Mouse (Mus musculus): ENCODE results near the gene Slc25a39. TPM values are rescaled to one million over a fixed set of nuclear protein-coding genes. Genes with fewer than 3 reads are reported as not detected.
A peak's percentile ranks its signal among the peaks of the same experiment; 100 is the strongest.

The Slc25a39 gene
- total RNA-seq (2021): 10 to 100 TPM; 63.7 to 65.3 TPM

GRCm38 (mm10) chr11:102407834-102408215 is at the start of gene Slc25a39:
Gene Slc25a39, minus strand, starts transcription at chr11:102407946.
- DNase-seq (ENCODE audit: extremely low spot score in 1 of 2, low spot score in 1 of 2): no peak

GRCm38 (mm10) chr11:102455740-102456396 is 48.1 kb upstream of the Slc25a39 start:
- DNase-seq (ENCODE audit: extremely low spot score in 1 of 2, low spot score in 1 of 2): peak in 1 of 2 experiments; percentile 38

- DNase-seq (ENCODE audit: extremely low spot score in 1 of 2, low spot score in 1 of 2): no peak
Measured at GRCm38 (mm10) chr11:102453131-102453530, 45.4 kb upstream of the Slc25a39 start.

GRCm38 (mm10) chr11:102449043-102450008 is 41.6 kb upstream of the Slc25a39 start:
- DNase-seq (ENCODE audit: extremely low spot score in 1 of 2, low spot score in 1 of 2): no peak

GRCm38 (mm10) chr11:102448327-102448726 is 40.6 kb upstream of the Slc25a39 start:
- no peak for DNase-seq (ENCODE audit: extremely low spot score in 1 of 2, low spot score in 1 of 2)

- DNase-seq (ENCODE audit: extremely low spot score in 1 of 2, low spot score in 1 of 2): peak; percentile 88 to 92
Measured at GRCm38 (mm10) chr11:102447497-102447896, 39.8 kb upstream of the Slc25a39 start, which contains the start of gene Fam171a2. Gene Fam171a2, minus strand, starts transcription at chr11:102447682.

- DNase-seq (ENCODE audit: extremely low spot score in 1 of 2, low spot score in 1 of 2): no peak
Measured at GRCm38 (mm10) chr11:102446581-102447461, 39.1 kb upstream of the Slc25a39 start.

- DNase-seq (ENCODE audit: extremely low spot score in 1 of 2, low spot score in 1 of 2): peak in 1 of 2 experiments; percentile 40
Measured at GRCm38 (mm10) chr11:102445891-102446361, 38.2 kb upstream of the Slc25a39 start.

GRCm38 (mm10) chr11:102445264-102445890 is 37.6 kb upstream of the Slc25a39 start:
- no peak for DNase-seq (ENCODE audit: extremely low spot score in 1 of 2, low spot score in 1 of 2)

GRCm38 (mm10) chr11:102444781-102445180 is 37.0 kb upstream of the Slc25a39 start:
- DNase-seq (ENCODE audit: extremely low spot score in 1 of 2, low spot score in 1 of 2): no peak

GRCm38 (mm10) chr11:102444321-102444720 is 36.6 kb upstream of the Slc25a39 start:
- DNase-seq (ENCODE audit: extremely low spot score in 1 of 2, low spot score in 1 of 2): no peak

- DNase-seq (ENCODE audit: extremely low spot score in 1 of 2, low spot score in 1 of 2): no peak
Measured at GRCm38 (mm10) chr11:102443740-102444139, 36.0 kb upstream of the Slc25a39 start.

GRCm38 (mm10) chr11:102442089-102442488 is 34.3 kb upstream of the Slc25a39 start:
- no peak for DNase-seq (ENCODE audit: extremely low spot score in 1 of 2, low spot score in 1 of 2)

GRCm38 (mm10) chr11:102441434-102441833 is 33.7 kb upstream of the Slc25a39 start:
- DNase-seq (ENCODE audit: extremely low spot score in 1 of 2, low spot score in 1 of 2): no peak

GRCm38 (mm10) chr11:102440255-102440654 is 32.5 kb upstream of the Slc25a39 start:
- DNase-seq (ENCODE audit: extremely low spot score in 1 of 2, low spot score in 1 of 2): no peak

- DNase-seq (ENCODE audit: extremely low spot score in 1 of 2, low spot score in 1 of 2): no peak
Measured at GRCm38 (mm10) chr11:102439093-102440082, 31.6 kb upstream of the Slc25a39 start.

- peak; percentile 80 to 91 for DNase-seq (ENCODE audit: extremely low spot score in 1 of 2, low spot score in 1 of 2)
Measured at GRCm38 (mm10) chr11:102438212-102439092, 30.7 kb upstream of the Slc25a39 start.
